Mouse (Mus musculus): Measurements from ENCODE around the gene Dnajc25. TPM values are rescaled to one million over a fixed set of nuclear protein-coding genes. Genes with fewer than 3 reads are reported as not detected.

The Dnajc25 gene
- polyA plus RNA-seq, 1 experiment from 2014 or later, result 11.6 TPM

- Histone ChIP-seq H3K9ac (ENCODE audit: low read length) (no peak overlapping the region), H3K27me3 (replicated peaks; ENCODE audit: control insufficient read depth, insufficient read depth, low read length) (no peaks in the 10 kb centered on the region), H3K27ac (ENCODE audit: low read depth) (no peak overlapping the region), H3K36me3 (ENCODE audit: control insufficient read depth, insufficient read depth, low read length) (no peaks in the 10 kb centered on the region), H3K4me1 (replicated peaks; ENCODE audit: control insufficient read depth, insufficient read depth, low read length) (no peaks in the 10 kb centered on the region; the same call in 1 of the 2 replicates), H3K4me2 (ENCODE audit: low read length) (no peak overlapping the region), H3K4me3 (ENCODE audit: low read depth, low read length) (no peak overlapping the region), H3K9me3 (ENCODE audit: control insufficient read depth, low read length) (no peaks in the 10 kb centered on the region)
- DNase-seq (ENCODE audit: low spot score) (no peak), ATAC-seq (replicated peaks; ENCODE audit: low FRiP score, low TSS enrichment, low read depth) (no peak)
- WGBS, result 87% methylated on average over 1 of the region's 1 CpGs
These were observed 3.8 kb downstream of the Dnajc25 start for GRCm38 (mm10) chr4:58998688-58999087.

DNA sequence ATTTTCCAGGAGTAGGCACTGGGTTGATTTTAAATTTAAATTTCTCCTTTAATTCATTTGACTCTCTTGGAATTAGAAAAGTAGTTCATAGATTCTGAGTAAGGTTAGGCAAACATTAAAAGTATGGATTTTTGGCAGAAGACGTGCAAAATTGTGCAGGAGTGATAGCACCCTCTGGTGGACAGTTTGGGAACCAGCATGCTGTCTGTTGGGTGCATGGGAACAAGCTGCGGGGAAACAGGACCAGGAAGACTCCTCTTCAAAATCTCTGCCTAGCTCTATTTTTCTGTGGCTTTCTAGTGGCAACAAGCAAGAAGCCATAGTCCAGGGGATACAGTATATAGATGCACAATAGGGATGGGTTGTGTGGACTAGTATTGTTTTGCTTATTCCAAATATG, 4.8 kb downstream of the Dnajc25 start:
- 9% methylated on average over 2 of the region's 2 CpGs for WGBS
- H3K27me3 ChIP-seq (replicated peaks; ENCODE audit: control insufficient read depth, insufficient read depth, low read length), result no peaks in the 10 kb centered on the region
- no peak overlapping the region for H3K4me2 ChIP-seq (ENCODE audit: low read length)
- DNase-seq (ENCODE audit: low spot score) (peak; percentile 82), ATAC-seq (replicated peaks; ENCODE audit: low FRiP score, low TSS enrichment, low read depth) (no peak)
- H3K9me3 ChIP-seq (ENCODE audit: control insufficient read depth, low read length), result no peaks in the 10 kb centered on the region
- no peak overlapping the region for H3K27ac ChIP-seq (ENCODE audit: low read depth)
- no peaks in the 10 kb centered on the region for H3K36me3 ChIP-seq (ENCODE audit: control insufficient read depth, insufficient read depth, low read length)
- no peak overlapping the region for H3K9ac ChIP-seq (ENCODE audit: low read length)
- H3K4me3 ChIP-seq (ENCODE audit: low read depth, low read length), result no peak overlapping the region
- H3K4me1 ChIP-seq (replicated peaks; ENCODE audit: control insufficient read depth, insufficient read depth, low read length), result peaks cover 2% of the 10 kb centered on the region

- no peak for ATAC-seq (replicated peaks; ENCODE audit: low FRiP score, low TSS enrichment, low read depth)
- H3K9me3 ChIP-seq (ENCODE audit: control insufficient read depth, low read length), result no peaks in the 10 kb centered on the region
- 3% methylated on average over 2 of the region's 2 CpGs for WGBS
- no peaks in the 10 kb centered on the region for H3K27me3 ChIP-seq (replicated peaks; ENCODE audit: control insufficient read depth, insufficient read depth, low read length)
- DNase-seq (ENCODE audit: low spot score), result peak; percentile 50
- H3K27ac ChIP-seq (ENCODE audit: low read depth), result no peak overlapping the region
- H3K4me1 ChIP-seq (replicated peaks; ENCODE audit: control insufficient read depth, insufficient read depth, low read length), result peaks cover 11% of the 10 kb centered on the region
- no peaks in the 10 kb centered on the region for H3K36me3 ChIP-seq (ENCODE audit: control insufficient read depth, insufficient read depth, low read length)
- no peak overlapping the region for H3K4me2 ChIP-seq (ENCODE audit: low read length)
- H3K4me3 ChIP-seq (ENCODE audit: low read depth, low read length), result no peak overlapping the region
- no peak overlapping the region for H3K9ac ChIP-seq (ENCODE audit: low read length)
These were observed 5.8 kb downstream of the Dnajc25 start for GRCm38 (mm10) chr4:59000614-59001013.

GRCm38 (mm10) chr4:59002948-59003805, 8.3 kb downstream of the Dnajc25 start, which contains the start of gene Gm20503:
Gene Gm20503 (plus strand): TSS chr4:59003210.
- H3K9ac ChIP-seq (ENCODE audit: low read length), result peak within 1 kb of the TSS; percentile 76
- ATAC-seq (replicated peaks; ENCODE audit: low FRiP score, low TSS enrichment, low read depth), result peak; percentile 98
- peak within 1 kb of the TSS; percentile 80 for H3K4me2 ChIP-seq (ENCODE audit: low read length)
- H3K4me3 ChIP-seq (ENCODE audit: low read depth, low read length), result peak within 1 kb of the TSS; percentile 70
- H3K4me1 ChIP-seq (replicated peaks; ENCODE audit: control insufficient read depth, insufficient read depth, low read length), result peaks cover 11% of the 10 kb centered on the region
- no peaks in the 10 kb centered on the region for H3K27me3 ChIP-seq (replicated peaks; ENCODE audit: control insufficient read depth, insufficient read depth, low read length)
- H3K27ac ChIP-seq (ENCODE audit: low read depth), result peak within 1 kb of the TSS; percentile 76
- H3K9me3 ChIP-seq (ENCODE audit: control insufficient read depth, low read length), result no peaks in the 10 kb centered on the region
- no peaks in the 10 kb centered on the region for H3K36me3 ChIP-seq (ENCODE audit: control insufficient read depth, insufficient read depth, low read length)
- under 1% methylated on average over 86 of the region's 89 CpGs for WGBS
- DNase-seq (ENCODE audit: low spot score), result peak; percentile 88

DNA sequence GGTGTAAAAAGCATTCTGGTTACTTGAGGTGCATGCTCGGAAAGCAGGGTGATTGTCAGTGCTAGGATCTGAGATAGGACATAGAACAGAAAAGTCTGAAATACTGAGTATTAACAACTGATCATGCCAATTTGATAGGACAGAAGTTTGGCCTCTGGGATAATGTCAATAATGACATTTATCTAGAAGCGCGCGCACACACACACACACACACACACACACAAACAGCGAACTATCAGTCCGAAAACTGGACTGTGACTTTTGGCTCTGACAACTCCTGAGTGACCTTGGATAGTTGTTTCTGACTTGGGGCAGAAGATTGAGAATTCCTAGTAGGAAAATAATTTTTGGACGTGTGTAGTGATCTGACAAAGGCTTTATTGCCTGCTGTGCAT, 8.9 kb downstream of the Dnajc25 start:
- no peaks in the 10 kb centered on the region for H3K27me3 ChIP-seq (replicated peaks; ENCODE audit: control insufficient read depth, insufficient read depth, low read length)
- H3K36me3 ChIP-seq (ENCODE audit: control insufficient read depth, insufficient read depth, low read length), result no peaks in the 10 kb centered on the region
- H3K4me3 ChIP-seq (ENCODE audit: low read depth, low read length), result peak overlapping the region; percentile 70
- ATAC-seq (replicated peaks; ENCODE audit: low FRiP score, low TSS enrichment, low read depth) (no peak), DNase-seq (ENCODE audit: low spot score) (no peak)
- H3K9me3 ChIP-seq (ENCODE audit: control insufficient read depth, low read length), result no peaks in the 10 kb centered on the region
- WGBS, result 22% methylated on average over 7 of the region's 7 CpGs
- no peak overlapping the region for H3K27ac ChIP-seq (ENCODE audit: low read depth)
- H3K4me1 ChIP-seq (replicated peaks; ENCODE audit: control insufficient read depth, insufficient read depth, low read length), result peaks cover 11% of the 10 kb centered on the region
- peak overlapping the region; percentile 80 for H3K4me2 ChIP-seq (ENCODE audit: low read length)
- H3K9ac ChIP-seq (ENCODE audit: low read length), result peak overlapping the region; percentile 76

- H3K9me3 ChIP-seq (ENCODE audit: control insufficient read depth, low read length), result no peaks in the 10 kb centered on the region
- H3K36me3 ChIP-seq (ENCODE audit: control insufficient read depth, insufficient read depth, low read length), result no peaks in the 10 kb centered on the region
- H3K9ac ChIP-seq (ENCODE audit: low read length), result no peak overlapping the region
- no peak overlapping the region for H3K27ac ChIP-seq (ENCODE audit: low read depth)
- no peaks in the 10 kb centered on the region for H3K27me3 ChIP-seq (replicated peaks; ENCODE audit: control insufficient read depth, insufficient read depth, low read length)
- ATAC-seq (replicated peaks; ENCODE audit: low FRiP score, low TSS enrichment, low read depth), result no peak
- WGBS, result 78% methylated on average over 8 of the region's 8 CpGs
- H3K4me1 ChIP-seq (replicated peaks; ENCODE audit: control insufficient read depth, insufficient read depth, low read length), result peaks cover 11% of the 10 kb centered on the region
- no peak overlapping the region for H3K4me3 ChIP-seq (ENCODE audit: low read depth, low read length)
- no peak overlapping the region for H3K4me2 ChIP-seq (ENCODE audit: low read length)
- DNase-seq (ENCODE audit: low spot score), result peak; percentile 42
These were observed 11.3 kb downstream of the Dnajc25 start for GRCm38 (mm10) chr4:59006211-59006610.

DNA sequence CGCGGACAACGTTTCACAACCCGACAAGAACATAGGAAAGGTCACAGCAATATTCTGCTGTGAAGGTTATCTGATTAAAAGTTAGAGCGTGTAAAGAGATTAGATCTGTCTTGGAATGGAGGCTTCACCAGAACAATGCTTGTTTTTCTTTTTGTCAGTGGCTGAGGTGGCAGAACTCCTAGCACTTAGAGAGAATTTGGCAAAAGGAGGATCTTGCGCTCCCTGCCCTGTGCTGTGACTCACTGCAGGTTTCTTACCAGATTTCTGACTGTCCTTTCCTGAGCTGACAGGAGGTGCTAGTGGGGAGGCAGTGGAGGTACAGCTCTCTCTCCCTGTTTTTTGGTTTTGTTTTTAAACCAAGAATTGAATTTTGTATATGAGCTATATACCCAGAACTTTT, 12.2 kb downstream of the Dnajc25 start:
- peak; percentile 40 for DNase-seq (ENCODE audit: low spot score)
- 83% methylated on average over 6 of the region's 6 CpGs for WGBS

GRCm38 (mm10) chr4:59007974-59008373, 13.1 kb downstream of the Dnajc25 start:
- Histone ChIP-seq H3K9ac (ENCODE audit: low read length) (no peak overlapping the region), H3K27me3 (replicated peaks; ENCODE audit: control insufficient read depth, insufficient read depth, low read length) (no peaks in the 10 kb centered on the region), H3K4me3 (ENCODE audit: low read depth, low read length) (no peak overlapping the region), H3K4me1 (replicated peaks; ENCODE audit: control insufficient read depth, insufficient read depth, low read length) (peaks cover 11% of the 10 kb centered on the region), H3K36me3 (ENCODE audit: control insufficient read depth, insufficient read depth, low read length) (no peaks in the 10 kb centered on the region), H3K9me3 (ENCODE audit: control insufficient read depth, low read length) (no peaks in the 10 kb centered on the region), H3K4me2 (ENCODE audit: low read length) (no peak overlapping the region), H3K27ac (ENCODE audit: low read depth) (no peak overlapping the region)
- ATAC-seq (replicated peaks; ENCODE audit: low FRiP score, low TSS enrichment, low read depth), result no peak
- WGBS, result 77% methylated on average over 5 of the region's 5 CpGs
- DNase-seq (ENCODE audit: low spot score), result peak; percentile 41

More for the DNA sequence above, 12.2 kb downstream of the Dnajc25 start:
- no peaks in the 10 kb centered on the region for H3K36me3 ChIP-seq (ENCODE audit: control insufficient read depth, insufficient read depth, low read length)
- no peak overlapping the region for H3K4me2 ChIP-seq (ENCODE audit: low read length)
- no peaks in the 10 kb centered on the region for H3K9me3 ChIP-seq (ENCODE audit: control insufficient read depth, low read length)
- no peaks in the 10 kb centered on the region for H3K27me3 ChIP-seq (replicated peaks; ENCODE audit: control insufficient read depth, insufficient read depth, low read length)
- peaks cover 11% of the 10 kb centered on the region for H3K4me1 ChIP-seq (replicated peaks; ENCODE audit: control insufficient read depth, insufficient read depth, low read length)
- H3K27ac ChIP-seq (ENCODE audit: low read depth), result no peak overlapping the region
- ATAC-seq (replicated peaks; ENCODE audit: low FRiP score, low TSS enrichment, low read depth), result no peak
- H3K9ac ChIP-seq (ENCODE audit: low read length), result no peak overlapping the region
- H3K4me3 ChIP-seq (ENCODE audit: low read depth, low read length), result no peak overlapping the region

- Histone ChIP-seq H3K4me2 (ENCODE audit: low read length) (no peak overlapping the region), H3K4me1 (replicated peaks; ENCODE audit: control insufficient read depth, insufficient read depth, low read length) (peaks cover 11% of the 10 kb centered on the region), H3K9me3 (ENCODE audit: control insufficient read depth, low read length) (no peaks in the 10 kb centered on the region), H3K27ac (ENCODE audit: low read depth) (no peak overlapping the region), H3K27me3 (replicated peaks; ENCODE audit: control insufficient read depth, insufficient read depth, low read length) (no peaks in the 10 kb centered on the region), H3K36me3 (ENCODE audit: control insufficient read depth, insufficient read depth, low read length) (no peaks in the 10 kb centered on the region), H3K4me3 (ENCODE audit: low read depth, low read length) (no peak overlapping the region), H3K9ac (ENCODE audit: low read length) (no peak overlapping the region)
- DNase-seq (ENCODE audit: low spot score), result no peak
- 94% methylated on average over 7 of the region's 7 CpGs for WGBS
- no peak for ATAC-seq (replicated peaks; ENCODE audit: low FRiP score, low TSS enrichment, low read depth)
These were observed 14.3 kb downstream of the Dnajc25 start for GRCm38 (mm10) chr4:59009186-59009585.
